Comparison of ENCODE assay signal across 9 mouse cellular contexts in the genomic region with DNA sequence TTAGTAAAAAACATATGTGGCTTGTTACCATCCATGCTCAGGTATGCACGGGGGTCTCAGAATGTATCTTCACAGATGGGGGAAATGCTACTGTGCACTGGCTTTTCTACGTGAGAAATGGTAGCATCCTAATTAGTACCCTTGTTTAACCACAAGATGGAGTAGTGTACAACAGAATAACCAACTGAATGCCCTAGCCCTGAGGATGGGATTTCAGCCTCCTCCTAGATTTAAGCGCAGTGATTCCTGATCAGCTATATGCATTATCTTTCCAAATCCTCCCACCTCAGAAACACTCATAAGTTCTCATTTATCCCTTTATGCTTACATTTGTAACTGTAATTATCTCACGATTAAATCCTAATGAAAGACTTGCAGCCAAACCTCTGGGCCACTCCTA. TPM values are rescaled to one million over a fixed set of nuclear protein-coding genes. Genes with fewer than 3 reads are reported as not detected.
DNase-seq lines count a peak whose midpoint lies in the region; ATAC-seq lines count a peak whose summit lies in the region.
"Had no signal": no experiment of that assay in that cellular context is flagged by ENCODE, and none has a peak within 500 bp of the region (broad histone marks: within the 10 kb centered on the region; RNA-seq: fewer than 3 reads in every experiment).

No protein-coding gene starts in this region.

- H3K27me3 ChIP-seq in lung, embryonic 16.5 days (ENCODE audit: control insufficient read depth, insufficient read depth, low read depth, low read length), result no peaks in the 10 kb centered on the region
- no peaks in the 10 kb centered on the region for H3K27me3 ChIP-seq in forebrain, embryonic 16.5 days (replicated peaks; ENCODE audit: control insufficient read depth, insufficient read depth, low read length)
- no peaks in the 10 kb centered on the region for H3K27me3 ChIP-seq in midbrain, embryonic 15.5 days (replicated peaks)
- H3K27me3 ChIP-seq: stomach, embryonic 15.5 days had no signal

- 0 out of 2 replicates have a peak, but pooled peaks cover 4% of the 10 kb centered on the region for H3K4me1 ChIP-seq in lung, embryonic 16.5 days (replicated peaks; ENCODE audit: control insufficient read depth, insufficient read depth, low read length)
- no peaks in the 10 kb centered on the region for H3K4me1 ChIP-seq in forebrain, embryonic 16.5 days (replicated peaks; ENCODE audit: control insufficient read depth, insufficient read depth, low read length)
- peaks cover 7% of the 10 kb centered on the region; the same call in 1 of the 2 replicates for H3K4me1 ChIP-seq in midbrain, embryonic 15.5 days
- H3K4me1 ChIP-seq: stomach, embryonic 15.5 days had no signal

- peak; percentile 21 to 32 for DNase-seq in cerebellum, postnatal 14 days
- no peak for DNase-seq in cerebellum, postnatal 4 days (ENCODE audit: low spot score in 2 of 2)
- DNase-seq in lung, postnatal 4 days, result no peak
- no peak for DNase-seq in gastrocnemius, adult 18-20 months (ENCODE audit: low spot score)
- DNase-seq in kidney, postnatal 4 days, result no peak

- H3K27ac ChIP-seq in lung, embryonic 16.5 days (ENCODE audit: low read length), result no peak overlapping the region
- no peak overlapping the region for H3K27ac ChIP-seq in forebrain, embryonic 16.5 days (ENCODE audit: low read length)
- no peak overlapping the region for H3K27ac ChIP-seq in midbrain, embryonic 15.5 days
- H3K27ac ChIP-seq: stomach, embryonic 15.5 days had no signal

- H3K9me3 ChIP-seq in lung, embryonic 16.5 days (ENCODE audit: control insufficient read depth, low read length), result no peaks in the 10 kb centered on the region
- H3K9me3 ChIP-seq in forebrain, embryonic 16.5 days (ENCODE audit: control insufficient read depth, low read length), result no peaks in the 10 kb centered on the region
- no peaks in the 10 kb centered on the region for H3K9me3 ChIP-seq in midbrain, embryonic 15.5 days
- H3K9me3 ChIP-seq: stomach, embryonic 15.5 days had no signal

- ATAC-seq in lung, embryonic 16.5 days (ENCODE audit: low read depth), result peak; percentile 68
- peak; percentile 90 for ATAC-seq in forebrain, embryonic 16.5 days
- peak; percentile 85 for ATAC-seq in midbrain, embryonic 15.5 days (replicated peaks)

- no peak overlapping the region for H3K9ac ChIP-seq in lung, embryonic 16.5 days (ENCODE audit: low read length)
- H3K9ac ChIP-seq in forebrain, embryonic 16.5 days (replicated peaks; ENCODE audit: low read depth, low read length), result no peak overlapping the region
- H3K9ac ChIP-seq in midbrain, embryonic 15.5 days, result no peak overlapping the region
- H3K9ac ChIP-seq: stomach, embryonic 15.5 days had no signal

- H3K4me3 ChIP-seq in lung, embryonic 16.5 days (ENCODE audit: low read length), result no peak overlapping the region
- no peak overlapping the region for H3K4me3 ChIP-seq in forebrain, embryonic 16.5 days (replicated peaks; ENCODE audit: low read length)
- no peak overlapping the region for H3K4me3 ChIP-seq in midbrain, embryonic 15.5 days
- H3K4me3 ChIP-seq: stomach, embryonic 15.5 days had no signal

- no peak overlapping the region for H3K4me2 ChIP-seq in lung, embryonic 16.5 days (ENCODE audit: low read depth, low read length)
- H3K4me2 ChIP-seq in forebrain, embryonic 16.5 days (ENCODE audit: low read length), result no peak overlapping the region
- no peak overlapping the region for H3K4me2 ChIP-seq in midbrain, embryonic 15.5 days
- H3K4me2 ChIP-seq: stomach, embryonic 15.5 days had no signal

- 20% methylated on average over 4 of the region's 4 CpGs for WGBS in lung, embryonic 16.5 days
- 9% methylated on average over 4 of the region's 4 CpGs for WGBS in forebrain, embryonic 16.5 days
- 12% methylated on average over 4 of the region's 4 CpGs for WGBS in midbrain, embryonic 15.5 days

- no peaks in the 10 kb centered on the region for H3K36me3 ChIP-seq in lung, embryonic 16.5 days (ENCODE audit: control insufficient read depth, insufficient read depth, low read length)
- no peaks in the 10 kb centered on the region for H3K36me3 ChIP-seq in forebrain, embryonic 16.5 days (ENCODE audit: control insufficient read depth, insufficient read depth)
- no peaks in the 10 kb centered on the region for H3K36me3 ChIP-seq in midbrain, embryonic 15.5 days (replicated peaks)
- H3K36me3 ChIP-seq: stomach, embryonic 15.5 days had no signal

RNA-seq across cellular contexts. Expression of gene Gpr45, which starts 37.6 kb away (rescaled TPM):
- polyA plus RNA-seq in lung, embryonic 16.5 days (2015; fragmentation: Nextera tagmentation; extraction: Ambion mirVana), result 2.6 and 2.9 TPM in 2 replicates
- 32.8 and 34.7 TPM in 2 replicates for polyA plus RNA-seq in forebrain, embryonic 16.5 days (2015; fragmentation: Nextera tagmentation; extraction: Ambion mirVana)
- polyA plus RNA-seq in midbrain, embryonic 15.5 days (2015; fragmentation: Nextera tagmentation; extraction: Ambion mirVana), result 17.9 TPM in 2 replicates
- not detected for total RNA-seq in gastrocnemius, adult 18-20 months (2021)

Comparison
In these comparisons a context has a peak if more than half of its experiments do, and no peak if none do; other contexts are left out.
1. DNase-seq: peak in cerebellum, postnatal 14 days (2 of 2); none in cerebellum, postnatal 4 days (0 of 2), lung, postnatal 4 days (0 of 2), gastrocnemius, adult 18-20 months (single experiment) and kidney, postnatal 4 days (0 of 2).
2. Peak in every context shown above with its lines, with median percentiles within 50 percentile points of each other: ATAC-seq.